Mouse (Mus musculus): ENCODE results near the gene Ninj2. TPM values are rescaled to one million over a fixed set of nuclear protein-coding genes. Genes with fewer than 3 reads are reported as not detected.

The Ninj2 gene
- total and polyA plus RNA-seq, 3 experiments, result not detected

- TF ChIP-seq POLR2AphosphoS5 (IDR thresholded peaks at IDR 0.05; ENCODE audit: insufficient replicate concordance, low read depth, low read length), result no peak
- Histone ChIP-seq H3K4me1 (ENCODE audit: insufficient read depth, low read depth, low read length) (no peaks in the 10 kb centered on the region), H3K27me3 (ENCODE audit: insufficient read depth, low read length) (peaks cover 18% of the 10 kb centered on the region), H3K9me3 (replicated peaks) (no peaks in the 10 kb centered on the region), H3K4me3 (ENCODE audit: low read depth, low read length) (no peak overlapping the region), H3K36me3 (replicated peaks) (no peaks in the 10 kb centered on the region)
- DNase-seq (ENCODE audit: low spot score) (no peak), ATAC-seq (ENCODE audit: extremely low read depth, insufficient number of reproducible peaks, low FRiP score, poor library complexity, severe bottlenecking) (no peak)
Measured at GRCm38 (mm10) chr6:120249831-120250230, 156.7 kb downstream of the Ninj2 start.

Other genes starting within 250 kb of the Ninj2 start
- gene Erc1, start 245.2 kb upstream of the Ninj2 start, total RNA-seq (2014; fragmentation: Nextera tagmentation), result 21.4 and 24.2 TPM in 2 replicates
- gene Erc1, start 245.2 kb upstream of the Ninj2 start, total RNA-seq (2017), result 10.3 and 14.4 TPM in 2 replicates
- 1.9 and 2.9 TPM in 2 replicates for gene Erc1, start 245.2 kb upstream of the Ninj2 start, polyA plus RNA-seq (2012)
- gene Rad52, start 190.7 kb upstream of the Ninj2 start, total RNA-seq (2014; fragmentation: Nextera tagmentation), result 41.5 and 51.3 TPM in 2 replicates
- 26.5 and 28.9 TPM in 2 replicates for gene Rad52, start 190.7 kb upstream of the Ninj2 start, total RNA-seq (2017)
- gene Rad52, start 190.7 kb upstream of the Ninj2 start, polyA plus RNA-seq (2012), result 22.6 and 28.4 TPM in 2 replicates
- gene Wnk1, start 54.7 kb upstream of the Ninj2 start, total RNA-seq (2014; fragmentation: Nextera tagmentation), result 801 and 848 TPM in 2 replicates
- gene Wnk1, start 54.7 kb upstream of the Ninj2 start, total RNA-seq (2017), result 189 and 197 TPM in 2 replicates
- 49.7 and 53.7 TPM in 2 replicates for gene Wnk1, start 54.7 kb upstream of the Ninj2 start, polyA plus RNA-seq (2012)
- gene D330020A13Rik, start 201.0 kb downstream of the Ninj2 start, total RNA-seq (2014; fragmentation: Nextera tagmentation), result not detected in 2 replicates
- gene D330020A13Rik, start 201.0 kb downstream of the Ninj2 start, total RNA-seq (2017), result not detected in 2 replicates
- gene D330020A13Rik, start 201.0 kb downstream of the Ninj2 start, polyA plus RNA-seq (2012), result not detected in 2 replicates
- gene B4galnt3, start 201.2 kb downstream of the Ninj2 start, total RNA-seq (2014; fragmentation: Nextera tagmentation), result not detected in 2 replicates
- not detected in 2 replicates for gene B4galnt3, start 201.2 kb downstream of the Ninj2 start, total RNA-seq (2017)
- not detected in 2 replicates for gene B4galnt3, start 201.2 kb downstream of the Ninj2 start, polyA plus RNA-seq (2012)

All from G1E (cell line).